Mouse (Mus musculus) testis, postnatal 14 days (tissue): ENCODE results near the gene Smtn.
A peak's percentile ranks its signal among the peaks of the same experiment; 100 is the strongest.

Experiments used
- DNase-seq: peaks from one replicate; pipeline ENCODE4 v3.0.0; 2021; ENCODE audit warnings: low spot score

Gene Smtn

DNA sequence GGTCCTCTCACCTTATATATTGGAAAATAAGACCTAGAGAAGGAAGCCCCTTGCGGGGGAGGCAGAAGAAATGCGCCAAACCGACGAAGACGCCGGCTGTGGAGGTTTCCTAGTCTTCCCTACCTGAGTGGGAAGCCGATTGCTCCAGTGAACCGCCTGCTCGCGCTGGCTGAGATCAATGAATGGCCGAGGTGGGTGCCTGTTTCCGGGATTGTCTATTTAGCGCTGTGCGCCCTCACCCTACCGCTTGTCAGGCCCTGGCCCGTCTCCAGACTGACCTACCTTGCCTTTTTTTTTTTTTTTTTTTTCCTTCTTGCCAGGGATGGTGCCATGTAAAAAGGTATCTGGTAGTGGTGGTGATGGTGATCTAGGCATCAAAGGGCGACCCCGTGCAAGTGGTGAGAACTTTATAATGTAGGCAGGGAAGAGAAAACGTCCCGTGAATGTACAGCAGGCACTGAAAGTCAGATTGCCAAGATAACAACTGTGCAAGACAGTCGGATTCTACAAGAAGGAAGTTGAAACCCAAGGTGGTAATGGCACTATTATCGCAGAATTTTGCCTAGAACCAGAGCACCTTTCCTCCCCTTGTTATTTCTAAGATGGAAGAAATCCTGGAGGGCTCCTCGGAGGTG is at the start of gene Smtn:
Smtn (minus strand) TSS at position 162 of the 635 bp plus-strand sequence.
- no peak for DNase-seq

GRCm38 (mm10) chr11:3588036-3588672 is 47.7 kb upstream of the Smtn start:
- no peak for DNase-seq

DNA sequence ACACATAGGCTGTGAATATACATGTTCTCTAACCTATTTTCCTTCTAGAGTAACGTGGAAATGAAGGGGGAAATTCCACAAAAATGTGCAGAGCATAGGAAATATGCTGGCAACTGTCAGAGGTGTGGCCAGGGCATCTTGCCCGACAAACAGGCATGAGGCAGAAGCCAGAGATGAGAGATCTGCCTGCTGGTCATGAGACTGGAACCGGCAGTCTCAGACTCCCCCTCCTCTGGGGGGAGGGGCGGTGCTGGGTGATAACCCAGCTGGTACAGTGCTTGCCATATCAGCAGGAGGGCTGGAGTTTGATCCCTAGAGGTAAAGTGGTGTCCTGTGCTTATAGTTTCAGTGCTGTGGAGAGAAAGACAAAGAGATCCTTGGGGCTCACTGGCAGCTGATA is 46.9 kb upstream of the Smtn start:
- DNase-seq, result no peak

GRCm38 (mm10) chr11:3585983-3586618 is 45.7 kb upstream of the Smtn start:
- DNase-seq, result no peak

GRCm38 (mm10) chr11:3583127-3583526 is 42.7 kb upstream of the Smtn start:
- DNase-seq, result no peak

DNA sequence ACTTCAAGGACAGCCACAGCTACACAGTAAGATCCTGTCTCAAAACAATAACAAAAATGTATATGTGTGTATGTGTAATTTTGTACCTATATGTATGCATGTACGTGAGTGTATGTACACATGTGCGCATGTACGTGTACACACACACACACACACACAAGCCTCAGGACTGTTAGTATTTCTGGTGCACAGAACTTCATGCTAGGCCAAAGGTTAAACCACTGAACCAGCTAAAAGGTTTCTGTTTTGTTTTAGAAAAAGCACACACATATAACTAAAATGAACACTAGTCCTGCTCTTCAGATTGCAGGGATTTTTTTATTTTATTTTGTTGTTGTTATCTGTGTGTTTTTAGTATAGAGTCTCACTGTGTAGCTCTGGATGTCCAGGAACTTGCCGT is 41.5 kb upstream of the Smtn start:
- no peak for DNase-seq

DNA sequence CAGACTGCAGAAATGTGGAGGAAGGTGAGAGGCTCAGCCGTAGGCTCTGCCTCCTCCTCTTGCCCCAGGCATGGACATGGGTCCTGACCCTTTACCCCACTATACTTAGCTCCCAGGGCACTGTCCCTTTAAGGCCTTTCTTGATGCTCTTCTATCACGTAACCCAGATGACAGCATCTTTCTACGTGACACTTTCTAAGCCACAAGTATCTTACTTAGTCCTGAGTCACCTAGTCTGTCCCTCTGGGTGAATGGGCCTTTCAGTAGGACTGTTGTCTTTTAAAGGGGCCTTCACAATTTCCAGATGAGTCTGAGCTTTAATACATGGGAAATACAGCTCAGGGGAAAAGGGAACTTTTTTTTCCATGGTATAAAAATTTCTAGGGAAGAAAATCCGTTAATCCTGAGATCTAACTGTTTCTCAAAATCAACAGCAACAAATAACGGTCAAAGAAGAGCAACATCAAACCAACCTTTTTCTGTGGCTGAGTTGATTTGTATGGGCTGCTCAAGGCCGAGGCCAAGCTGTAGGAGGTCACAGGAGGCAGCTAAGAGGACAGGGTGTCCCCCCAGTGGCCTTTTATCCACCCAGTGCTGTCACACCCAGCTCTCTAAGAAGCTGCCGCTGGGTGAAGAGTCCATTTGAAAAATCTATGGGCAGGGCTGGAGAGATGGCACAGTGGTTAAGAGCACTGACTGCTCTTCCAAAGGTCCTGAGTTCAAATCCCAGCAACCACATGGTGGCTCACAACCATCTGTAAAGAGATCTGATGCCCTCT is 40.1 kb upstream of the Smtn start:
- DNase-seq, result no peak

- DNase-seq, result no peak
Measured at GRCm38 (mm10) chr11:3578050-3578725, 37.8 kb upstream of the Smtn start.

GRCm38 (mm10) chr11:3575238-3575637 is 34.8 kb upstream of the Smtn start:
- peak; percentile 76 for DNase-seq

GRCm38 (mm10) chr11:3573092-3573491 is 32.7 kb upstream of the Smtn start:
- DNase-seq, result peak; percentile 62

- DNase-seq, result no peak
Measured at GRCm38 (mm10) chr11:3572181-3572580, 31.8 kb upstream of the Smtn start.

GRCm38 (mm10) chr11:3570321-3570720 is 29.9 kb upstream of the Smtn start:
- DNase-seq, result no peak

- no peak for DNase-seq
Measured at GRCm38 (mm10) chr11:3567896-3568295, 27.5 kb upstream of the Smtn start.

GRCm38 (mm10) chr11:3566018-3566417 is 25.6 kb upstream of the Smtn start:
- DNase-seq, result no peak

- DNase-seq, result no peak
Measured at GRCm38 (mm10) chr11:3564451-3564850, 24.0 kb upstream of the Smtn start.

DNA sequence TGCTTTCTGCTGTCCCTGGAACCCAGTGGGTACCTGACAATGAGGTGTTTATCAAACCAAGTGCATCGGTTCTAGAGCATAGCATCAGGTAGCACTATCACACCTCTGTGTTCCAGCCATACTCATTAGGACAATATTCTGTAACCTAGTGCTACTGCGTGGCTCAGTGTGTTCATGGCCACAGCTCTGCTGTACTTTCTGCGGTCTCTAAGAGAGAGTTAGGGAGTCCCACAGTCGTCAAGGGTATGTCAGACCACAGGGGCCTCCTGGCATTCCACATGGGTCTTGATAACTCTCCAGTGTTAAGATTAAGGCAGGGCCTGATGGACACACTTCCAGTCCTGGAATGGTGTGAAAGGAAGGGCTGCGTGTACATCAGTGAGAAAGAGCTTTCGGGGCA is 23.4 kb upstream of the Smtn start:
- no peak for DNase-seq

DNA sequence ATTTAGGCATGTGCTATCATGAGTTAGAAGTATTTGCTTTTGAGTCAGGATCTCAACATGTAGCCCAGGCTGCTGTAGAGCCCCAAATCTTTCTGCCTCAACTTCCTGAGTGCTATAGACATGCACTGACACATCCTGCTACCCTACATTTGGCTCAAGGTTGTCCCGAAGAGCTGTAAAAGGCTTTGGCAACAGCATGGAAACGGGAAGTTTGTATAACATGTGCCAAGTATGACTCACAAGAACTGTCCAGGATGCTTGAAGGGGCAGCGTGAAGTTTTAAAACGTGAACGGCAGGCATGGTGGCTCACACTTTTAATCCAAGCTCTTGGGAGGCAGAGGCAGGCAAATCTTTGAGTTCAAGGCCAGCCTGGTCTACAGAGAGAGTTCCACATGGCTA is 19.8 kb upstream of the Smtn start:
- DNase-seq, result no peak

- no peak for DNase-seq
Measured at GRCm38 (mm10) chr11:3557852-3558251, 17.4 kb upstream of the Smtn start.

DNA sequence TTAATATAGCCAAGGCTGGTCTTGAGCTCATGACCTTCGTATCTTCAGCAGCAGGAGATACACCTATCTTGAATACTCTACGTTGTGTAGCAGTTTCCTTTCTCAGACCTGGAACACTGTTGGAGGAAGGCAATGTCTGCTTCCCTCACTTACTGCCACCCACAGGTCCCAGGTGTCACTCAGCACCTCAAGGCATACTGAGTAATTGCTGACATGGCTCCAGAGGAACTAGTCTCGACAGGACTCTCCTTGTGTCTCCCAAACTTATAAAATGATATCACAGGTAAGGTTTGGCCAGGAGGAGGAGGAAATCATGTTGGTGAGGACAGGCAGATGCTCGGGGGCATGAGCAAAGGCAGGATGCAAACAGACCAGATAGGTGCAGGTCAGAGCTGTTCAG is 14.6 kb upstream of the Smtn start:
- no peak for DNase-seq

- DNase-seq, result no peak
Measured at GRCm38 (mm10) chr11:3549791-3550190, 9.4 kb upstream of the Smtn start.

DNA sequence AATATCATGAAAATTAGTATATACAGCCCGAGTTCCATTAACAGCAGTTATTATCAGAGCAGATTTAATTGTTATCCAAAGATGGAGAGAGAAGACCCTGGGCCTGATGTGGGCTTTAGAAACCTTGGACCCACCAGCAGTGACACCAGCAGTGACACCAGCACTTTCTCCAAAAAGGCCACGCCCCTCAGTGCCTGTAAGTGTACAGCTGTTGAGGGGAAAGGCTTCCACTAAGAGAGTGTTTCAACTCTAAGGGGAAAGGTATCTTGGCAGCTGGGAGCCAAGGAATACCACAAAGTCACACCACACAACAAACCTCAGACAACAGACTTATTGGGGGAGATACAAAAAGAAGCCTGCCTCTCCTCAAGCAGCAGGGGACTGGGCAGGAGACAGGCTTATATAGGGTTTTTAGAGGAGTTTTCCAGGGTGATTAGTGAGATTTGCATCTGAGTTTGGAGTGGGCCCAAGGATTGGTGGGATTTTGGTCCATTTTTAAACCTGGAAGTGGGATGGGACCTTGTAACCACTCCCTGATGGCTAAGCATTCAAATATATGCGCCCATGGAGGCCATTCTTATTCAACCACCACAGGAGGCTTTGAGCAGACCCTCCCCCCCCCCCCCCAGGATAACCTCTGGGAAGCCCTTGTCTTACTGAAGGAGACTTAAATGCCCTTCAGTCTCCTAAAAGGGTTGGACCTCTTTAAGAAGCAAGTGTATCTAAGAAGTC is 8.3 kb upstream of the Smtn start:
- DNase-seq, result no peak

GRCm38 (mm10) chr11:3547969-3548368 is 7.6 kb upstream of the Smtn start:
- DNase-seq, result no peak
